Mouse (Mus musculus): ENCODE data around the gene Stk19.

The Stk19 gene

DNA sequence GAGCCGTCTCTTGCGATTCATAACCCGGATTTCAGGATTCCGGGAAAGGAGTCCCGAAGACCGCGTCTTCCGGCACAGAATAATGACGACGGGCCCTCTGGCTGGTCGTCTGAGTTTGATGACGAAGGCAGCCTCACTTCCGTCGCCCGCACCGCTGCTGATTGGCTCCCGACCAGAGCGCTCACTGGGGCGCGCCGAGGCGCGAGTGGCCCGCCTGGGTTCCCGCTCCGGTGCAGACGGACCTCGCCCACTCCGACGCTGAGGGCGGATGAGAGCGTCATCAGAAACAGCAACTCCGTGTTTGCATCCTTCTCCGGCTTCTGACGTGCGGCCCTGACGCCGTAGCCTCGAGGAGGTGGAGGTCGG lies at the start of gene Stk19, which contains the start of gene Dxo:
Gene Stk19, minus strand, starts transcription at position 90 of the 366 bp plus-strand sequence.
Gene Dxo, plus strand, starts transcription at position 164 of the 366 bp plus-strand sequence.
- in situ Hi-C loops (cut with MboI, MseI): no loop called here

DNA sequence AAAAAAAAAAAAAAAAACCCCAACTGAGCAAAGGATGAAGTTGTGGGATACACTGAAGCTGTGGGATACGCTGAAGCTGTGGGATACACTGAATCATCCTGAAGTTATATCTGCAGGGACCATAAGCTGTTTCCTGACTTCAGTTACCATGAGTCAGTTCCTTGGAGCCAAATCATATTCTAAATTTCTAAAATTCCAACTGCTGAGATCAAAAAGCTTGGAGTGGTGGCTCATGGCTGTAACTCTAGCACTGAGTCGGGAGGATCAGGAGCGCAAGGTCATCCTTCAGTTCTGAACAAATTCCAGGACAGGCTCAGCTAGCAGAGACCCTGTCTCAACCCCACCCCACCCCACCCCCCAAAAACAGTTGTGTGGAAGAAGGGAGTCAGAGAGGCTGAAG lies 48.9 kb upstream of the Stk19 start:
- in situ Hi-C loops (cut with MboI, MseI): no loop called here

DNA sequence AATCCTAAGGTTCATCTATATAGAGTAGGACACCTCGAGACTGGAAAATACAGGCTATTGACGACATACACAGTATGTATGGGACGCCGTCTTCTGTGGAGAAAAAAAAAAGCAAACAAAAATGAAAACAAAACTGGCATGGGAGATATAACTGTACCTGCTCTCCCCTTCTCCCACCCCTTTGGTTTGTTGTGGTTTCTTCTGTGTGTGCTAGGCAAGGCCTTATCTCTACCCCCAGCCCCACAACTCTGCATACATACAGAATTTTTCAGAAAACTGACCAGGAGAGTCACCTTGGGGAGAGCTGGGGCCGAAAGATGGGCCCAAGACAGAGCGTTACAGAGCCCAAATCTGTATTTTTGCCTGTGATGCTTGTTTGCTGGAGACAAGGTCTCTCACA lies 48.0 kb upstream of the Stk19 start:
- in situ Hi-C loops (cut with MboI, MseI): no loop called here

DNA sequence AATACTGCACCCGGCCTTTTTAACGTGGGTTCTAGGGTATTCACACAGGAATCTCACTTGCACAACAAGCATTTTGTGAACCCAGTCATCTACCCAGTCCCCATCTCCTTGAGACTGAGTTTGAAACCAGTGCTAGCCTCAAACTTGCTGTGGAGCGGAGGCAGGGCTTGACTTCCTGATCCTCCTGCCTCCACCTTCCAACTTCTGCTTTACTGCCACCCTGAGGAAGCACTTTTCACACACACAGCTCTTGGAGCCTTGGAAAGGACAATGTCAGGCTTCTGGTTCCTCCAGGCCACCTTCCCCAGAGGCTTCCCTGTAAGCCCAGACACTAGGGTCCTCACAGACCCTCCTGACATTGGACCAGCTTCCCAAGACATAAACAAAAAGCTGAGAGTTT lies 46.6 kb upstream of the Stk19 start:
- in situ Hi-C loops (cut with MboI, MseI): no loop called here

DNA sequence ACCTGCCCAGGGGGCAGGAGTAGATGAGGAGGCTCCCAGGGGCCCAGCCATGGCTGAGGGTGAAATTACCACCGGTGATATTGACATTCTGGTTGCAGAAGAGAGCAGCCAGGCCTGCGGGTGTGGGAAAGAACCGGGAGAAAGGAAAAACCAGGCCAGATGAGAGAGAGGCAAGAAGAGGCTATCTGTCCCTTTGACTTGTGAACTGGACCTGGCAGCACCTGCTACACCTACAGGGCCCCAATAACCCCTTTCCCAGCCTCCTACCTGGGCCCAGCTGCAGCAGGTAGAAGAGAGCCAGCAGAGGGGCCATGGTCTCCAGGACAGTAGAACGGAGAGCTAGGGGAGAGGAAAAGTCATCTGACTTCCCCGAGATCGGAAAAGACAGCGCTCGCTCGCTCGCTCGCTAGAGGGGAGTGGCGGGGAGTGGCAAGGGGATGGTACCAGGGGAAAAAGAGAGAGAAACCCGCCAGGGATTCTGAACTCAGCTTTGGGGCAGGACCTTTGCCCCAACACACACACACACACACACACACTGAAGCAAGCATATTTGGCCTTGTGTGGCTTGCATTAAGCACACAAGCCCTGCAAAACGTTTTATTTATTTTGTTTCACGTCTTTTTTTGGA lies 45.1 kb upstream of the Stk19 start, which contains the start of gene Gm20547:
Gene Gm20547, minus strand, starts transcription at position 360 of the 628 bp plus-strand sequence.
- in situ Hi-C loops (cut with MboI, MseI): no loop called here

DNA sequence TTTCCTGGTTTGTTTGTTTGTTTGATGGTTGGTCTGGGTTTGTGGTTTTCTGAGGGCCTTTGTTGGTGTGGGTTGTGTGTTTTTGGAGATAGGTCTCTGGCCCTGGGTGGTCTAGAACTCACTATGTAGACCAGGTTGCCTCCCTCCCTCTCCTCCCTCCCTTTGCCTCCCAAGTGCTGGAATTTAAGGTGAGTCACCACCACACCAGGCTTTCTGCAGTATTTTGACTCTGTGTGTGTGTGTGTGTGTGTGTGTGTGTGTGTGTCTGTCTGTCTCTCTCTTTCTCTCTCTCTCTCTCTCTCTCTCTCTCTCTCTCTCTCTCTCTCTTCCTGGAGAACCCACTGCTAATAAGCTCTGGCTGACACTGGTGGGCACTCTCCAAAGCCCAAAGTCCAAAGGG lies 44.4 kb upstream of the Stk19 start:
- in situ Hi-C loops (cut with MboI, MseI): no loop called here

DNA sequence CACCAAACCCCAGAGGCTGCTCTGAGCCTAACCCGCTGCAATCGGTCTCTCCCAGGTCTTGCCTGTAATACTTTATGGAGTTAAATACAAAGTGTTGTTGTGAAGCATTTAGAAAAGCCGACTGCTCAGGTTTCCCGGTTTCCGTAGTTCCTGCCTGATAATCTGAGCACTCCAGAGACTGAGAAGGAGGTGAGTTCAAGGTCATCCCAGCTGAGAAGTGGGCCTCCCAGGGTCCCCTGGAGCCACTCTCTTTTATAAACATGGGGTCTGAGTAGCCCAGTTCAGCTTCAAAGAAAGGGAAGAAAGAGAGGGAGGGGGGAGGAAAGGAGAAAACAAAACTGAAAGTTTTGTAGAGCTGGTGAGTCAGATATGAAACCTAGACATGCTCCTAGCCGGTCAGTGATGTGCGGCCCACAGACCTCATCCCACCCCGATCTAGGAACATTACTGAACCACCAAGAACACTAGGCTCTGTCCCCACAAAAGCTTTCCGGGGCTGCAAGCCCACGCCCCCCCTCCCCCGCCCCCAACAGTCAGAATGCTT lies 42.7 kb upstream of the Stk19 start, which contains the start of gene Zbtb12:
Gene Zbtb12, plus strand, starts transcription at position 148 of the 544 bp plus-strand sequence.
- in situ Hi-C loops (cut with MboI, MseI): no loop called here

DNA sequence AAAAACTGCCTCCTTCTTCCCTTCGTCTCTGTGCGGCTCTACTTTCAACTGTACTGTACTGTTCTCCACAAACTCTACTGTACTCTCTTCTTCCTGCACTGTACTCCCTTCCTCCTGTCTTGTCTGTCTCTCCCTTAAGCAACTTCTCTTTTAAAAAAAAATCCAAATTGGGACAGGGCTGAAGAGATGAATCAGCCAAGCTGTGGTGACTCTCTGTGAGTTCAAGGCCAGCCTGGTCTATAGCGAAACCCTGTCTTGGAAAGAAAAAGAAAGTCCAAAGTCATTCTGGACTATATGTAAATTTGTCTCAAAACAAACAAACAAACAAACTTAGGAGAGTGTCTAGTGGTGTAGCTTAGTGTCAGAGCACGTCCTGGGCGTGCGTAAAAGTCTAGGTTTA lies 37.6 kb upstream of the Stk19 start:
- in situ Hi-C loops (cut with MboI, MseI): no loop called here

DNA sequence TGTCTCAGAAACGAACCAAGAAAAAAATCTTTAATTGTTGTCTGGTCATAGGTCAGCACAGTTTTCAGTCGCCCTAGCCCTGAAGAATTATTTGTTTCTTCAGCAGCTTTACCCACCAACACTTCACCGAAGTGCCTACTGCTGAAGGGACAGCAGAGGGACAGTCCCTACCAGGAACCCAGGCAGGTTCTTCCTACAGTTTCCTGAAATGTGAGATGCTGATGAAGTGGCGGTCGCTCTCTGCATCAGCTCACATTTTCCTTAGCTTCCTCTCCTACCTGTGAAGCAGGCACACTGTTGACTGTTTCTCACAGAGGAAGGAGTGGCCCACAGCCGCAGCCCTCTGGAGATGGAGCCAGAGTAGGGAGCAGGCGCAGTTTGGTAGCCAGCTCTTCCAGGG lies 29.2 kb upstream of the Stk19 start:
- in situ Hi-C loops (cut with MboI, MseI): no loop called here

DNA sequence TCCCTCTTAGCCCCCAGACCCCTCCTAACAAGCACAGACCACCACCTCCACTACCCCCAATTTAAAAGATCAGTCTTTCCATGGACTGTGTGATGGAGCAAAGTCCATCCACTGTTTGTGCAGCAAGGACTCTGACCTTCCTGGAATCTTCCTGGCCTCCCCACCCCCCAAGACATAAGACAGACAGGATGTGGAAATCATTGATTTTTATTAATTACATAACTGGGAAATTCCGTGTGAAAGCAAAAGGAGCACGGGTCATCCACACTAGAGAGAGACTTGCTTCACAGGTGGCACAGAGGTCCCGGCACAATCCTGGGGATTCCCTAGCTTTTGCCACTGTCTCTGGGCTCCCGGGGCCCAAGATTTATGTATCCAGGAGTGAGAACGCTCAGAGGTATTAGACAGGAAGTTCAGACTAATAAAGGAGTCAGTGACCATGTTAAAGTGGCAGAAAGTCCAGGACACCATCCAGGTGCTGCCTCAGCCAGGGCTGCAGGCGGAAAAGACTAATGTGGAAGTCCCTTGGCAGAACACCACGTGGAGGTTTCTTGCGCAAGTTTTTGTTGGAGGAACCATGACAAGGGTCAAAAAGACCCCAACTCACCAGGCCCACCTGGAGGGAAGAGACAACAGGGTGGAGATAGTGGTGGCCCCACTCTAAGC lies 25.8 kb upstream of the Stk19 start, which contains the start of gene Cfb:
Gene Cfb, minus strand, starts transcription at position 103 of the 666 bp plus-strand sequence.
- in situ Hi-C loops (cut with MboI, MseI): no loop called here

DNA sequence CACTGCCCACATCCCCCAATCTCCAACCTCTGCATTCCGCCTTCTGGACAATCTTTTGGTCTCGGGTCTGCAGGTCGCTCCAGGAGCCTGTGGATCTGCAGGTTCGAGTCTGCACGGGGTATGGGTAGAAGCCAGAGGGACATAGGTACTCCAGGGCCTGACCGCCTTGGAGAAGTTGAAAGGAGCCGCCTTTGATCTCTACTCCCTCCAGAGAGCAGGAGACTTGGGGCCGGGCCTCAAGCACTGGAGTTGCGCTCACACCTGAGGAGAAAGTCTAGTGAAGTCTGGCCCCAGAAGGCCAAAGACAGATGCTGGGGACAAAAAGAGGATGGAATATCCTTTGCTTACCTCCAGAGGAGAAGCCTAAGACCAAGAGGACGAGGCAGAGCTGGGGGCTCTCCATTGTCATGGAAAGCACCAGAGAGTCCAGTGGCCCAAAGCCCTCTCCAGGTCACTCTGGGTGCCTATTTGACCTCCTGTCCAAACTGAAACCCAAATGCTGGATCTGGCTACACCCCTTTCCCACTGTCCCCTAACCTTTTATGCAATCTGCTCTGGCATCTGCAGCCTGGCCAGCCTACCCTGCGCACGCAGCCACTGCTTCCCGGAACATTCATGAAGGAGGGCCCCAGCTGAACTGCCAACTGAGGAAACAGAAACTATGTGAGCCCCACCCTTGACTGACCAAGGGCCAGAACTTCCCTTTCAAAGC lies 25.1 kb upstream of the Stk19 start:
- in situ Hi-C loops (cut with MboI, MseI): no loop called here

DNA sequence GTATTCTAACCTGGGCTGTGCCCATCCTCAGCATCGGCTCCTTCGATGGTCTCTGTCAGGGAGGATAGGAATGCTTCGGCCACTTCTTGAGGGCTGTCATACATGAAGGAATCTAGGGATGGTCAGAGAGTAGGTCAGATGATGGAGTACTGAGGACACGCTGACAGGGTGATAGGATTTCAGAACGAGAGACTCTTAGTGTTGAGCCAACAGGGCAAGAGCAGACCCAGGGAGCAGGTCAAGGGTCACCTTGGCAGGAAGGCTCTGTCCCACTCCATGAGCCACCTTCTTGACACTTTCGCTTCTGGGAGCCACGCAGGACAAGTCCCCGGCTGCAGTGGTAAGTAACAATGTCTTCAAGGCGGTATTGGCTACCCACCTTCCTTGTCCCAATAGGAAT lies 23.8 kb upstream of the Stk19 start:
- in situ Hi-C loops (cut with MboI, MseI): no loop called here

DNA sequence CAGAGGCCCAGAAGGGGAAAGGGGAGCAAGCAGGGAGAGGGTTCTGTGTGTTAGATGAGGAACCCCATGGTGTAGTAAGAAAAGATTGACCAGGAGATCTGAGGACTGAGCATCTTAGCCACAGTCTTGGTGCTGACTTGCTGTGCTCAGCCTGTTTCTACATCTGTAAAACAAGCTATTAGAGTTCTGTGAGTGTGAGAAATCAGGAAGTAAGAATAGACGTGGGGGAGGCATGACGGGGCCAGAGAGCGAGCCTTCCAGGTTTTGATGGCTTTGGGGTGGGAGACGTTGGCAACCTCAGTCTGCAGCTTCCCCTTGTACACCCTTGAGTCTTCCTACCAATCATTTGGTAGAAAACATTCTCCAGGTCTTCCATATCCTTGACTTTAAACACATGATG lies 21.9 kb upstream of the Stk19 start:
- in situ Hi-C loops (cut with MboI, MseI): loop anchor here (10.0 kb wide), 1 partner anchor 56 kb away; the partner anchor contains the start of gene Slc44a4

DNA sequence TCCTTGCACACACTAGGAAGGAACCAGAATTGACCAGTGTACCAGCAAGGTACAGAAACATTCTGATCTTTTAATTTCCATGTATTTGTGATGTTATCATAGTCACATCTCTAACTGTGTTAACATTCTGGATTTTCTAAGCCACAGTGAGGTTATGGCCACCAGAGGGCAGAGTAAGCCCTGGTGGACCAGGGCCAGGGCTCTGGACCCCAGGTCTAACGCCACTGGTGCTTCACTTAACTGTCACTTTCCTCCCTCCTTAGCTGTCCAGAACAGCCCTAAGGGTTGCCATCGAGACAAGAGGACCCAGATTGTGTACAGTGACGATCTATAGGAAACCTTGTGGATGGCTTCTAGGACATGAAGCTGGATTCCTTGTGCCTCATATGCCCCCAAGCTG lies 19.1 kb upstream of the Stk19 start:
- in situ Hi-C loops (cut with MboI, MseI): loop anchor here (10.0 kb wide), 1 partner anchor 59 kb away; the partner anchor contains the start of gene Slc44a4

DNA sequence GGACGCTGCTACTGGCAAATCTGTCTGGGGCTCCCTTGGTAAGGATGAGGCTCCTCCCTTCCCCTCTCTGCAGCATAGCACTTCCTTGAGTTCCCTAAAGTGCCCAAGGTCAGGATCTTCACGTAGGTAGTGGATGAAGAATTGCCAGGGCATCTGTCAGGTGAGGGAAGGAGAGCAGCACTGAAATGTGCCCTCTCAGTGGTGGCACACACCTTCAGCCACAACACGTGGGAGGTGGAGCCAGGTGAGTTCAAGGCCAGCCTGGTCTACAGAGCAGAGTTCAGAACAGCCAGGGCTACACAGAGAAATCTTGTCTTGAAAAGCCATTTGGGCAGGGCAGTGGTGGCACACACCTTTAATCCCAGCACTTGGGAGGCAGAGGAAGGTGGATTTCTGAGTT lies 18.0 kb upstream of the Stk19 start:
- in situ Hi-C loops (cut with MboI, MseI): loop anchor here (10.0 kb wide), 1 partner anchor 60 kb away; the partner anchor contains the start of gene Slc44a4

DNA sequence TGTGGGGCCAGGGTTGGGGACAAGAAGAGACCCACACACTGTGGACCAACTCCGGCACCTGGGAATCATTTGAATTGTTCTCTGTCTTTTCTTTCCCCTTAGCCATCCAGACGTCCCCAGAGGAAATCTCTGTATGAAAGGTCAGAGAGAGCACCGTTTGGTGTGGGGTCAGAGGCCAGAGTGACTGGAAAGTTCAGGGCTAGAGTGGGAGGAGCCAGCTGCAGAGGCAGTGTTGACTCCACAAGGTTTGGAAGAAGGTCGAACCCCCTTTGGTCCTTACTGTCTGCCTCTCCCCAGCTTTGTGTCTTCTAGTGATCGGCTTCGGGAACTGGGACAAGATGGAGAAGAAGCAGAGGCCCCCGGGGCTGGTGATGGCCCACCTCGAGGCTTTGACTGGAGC lies 16.8 kb upstream of the Stk19 start:
- in situ Hi-C loops (cut with MboI, MseI): loop anchor here (10.0 kb wide), 1 partner anchor 61 kb away; the partner anchor contains the start of gene Slc44a4

DNA sequence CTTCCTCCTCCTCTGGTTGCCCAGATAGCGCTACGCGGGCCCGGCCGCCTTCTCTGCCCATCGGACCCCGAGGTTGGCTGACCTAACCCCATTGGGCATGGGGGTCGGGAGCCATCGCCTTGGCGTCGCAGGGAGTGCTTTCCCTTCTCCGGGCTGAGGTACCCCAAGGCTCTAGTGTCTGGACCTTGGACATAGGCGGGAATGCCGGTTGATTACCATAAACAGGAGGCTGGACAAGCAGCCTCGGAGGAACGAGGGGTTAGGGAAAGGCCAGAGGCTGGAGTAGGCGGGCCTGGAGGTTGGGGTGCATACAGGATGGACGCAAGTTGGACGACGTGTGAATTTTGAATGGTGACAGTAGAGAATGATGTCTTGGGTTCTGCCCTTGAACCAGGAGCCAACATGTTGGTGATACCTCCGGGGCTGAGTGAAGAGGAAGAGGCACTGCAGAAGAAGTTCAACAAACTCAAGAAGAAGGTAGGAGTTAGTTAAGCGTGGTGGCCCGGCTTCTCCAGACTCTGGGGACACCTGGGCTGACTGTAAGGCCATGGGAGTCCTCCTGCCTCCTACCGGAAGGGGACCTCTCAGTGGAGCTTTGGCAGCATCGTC lies 13.9 kb upstream of the Stk19 start:
- in situ Hi-C loops (cut with MboI, MseI): loop anchor here (10.0 kb wide), 1 partner anchor 64 kb away; the partner anchor contains the start of gene Slc44a4

DNA sequence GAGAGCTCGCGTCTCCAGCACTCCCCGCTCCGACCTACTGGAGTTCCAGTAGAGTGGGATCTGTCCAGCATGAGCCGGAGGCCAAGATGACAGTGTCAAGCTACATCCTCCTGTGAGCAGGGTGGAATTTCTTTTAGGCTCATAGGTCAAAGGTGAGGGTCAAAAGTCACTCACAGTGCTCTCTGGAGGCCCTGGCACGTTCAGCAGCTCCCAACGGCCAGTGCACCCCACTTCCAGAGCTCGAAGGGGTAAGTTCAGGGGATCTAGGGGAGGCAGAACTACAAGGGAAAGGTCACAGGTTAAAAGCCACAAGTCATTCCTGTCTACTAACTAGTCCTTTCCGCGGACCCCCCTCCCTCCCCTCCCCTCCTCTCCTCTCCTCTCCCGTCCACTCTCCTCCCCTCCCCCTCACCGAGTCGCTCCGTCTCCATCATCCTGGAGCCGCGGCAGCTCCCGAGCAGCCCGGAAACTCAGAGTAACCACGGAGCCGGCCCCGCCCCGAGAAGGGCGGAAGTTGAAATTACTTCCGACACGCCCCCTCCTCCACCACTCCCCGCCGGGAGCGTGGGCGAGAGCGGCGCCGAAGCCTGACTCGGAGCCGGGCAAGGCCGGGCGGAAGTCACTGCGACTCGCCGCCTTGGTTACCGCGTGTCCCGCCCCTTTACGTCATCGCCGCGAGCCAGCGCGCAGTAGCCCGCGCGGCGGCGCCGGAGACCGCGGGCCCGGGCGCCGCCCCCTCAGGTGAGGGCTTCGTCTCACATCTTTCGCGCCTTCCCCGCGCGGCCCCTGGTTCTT lies 13.2 kb upstream of the Stk19 start, which contains the start of the genes Skiv2l and Nelfe:
Gene Skiv2l, minus strand, starts transcription at position 489 of the 795 bp plus-strand sequence.
Gene Nelfe, plus strand, starts transcription at position 670 of the 795 bp plus-strand sequence.
- in situ Hi-C loops (cut with MboI, MseI): loop anchor here (10.0 kb wide), 1 partner anchor 65 kb away; the partner anchor contains the start of gene Slc44a4

DNA sequence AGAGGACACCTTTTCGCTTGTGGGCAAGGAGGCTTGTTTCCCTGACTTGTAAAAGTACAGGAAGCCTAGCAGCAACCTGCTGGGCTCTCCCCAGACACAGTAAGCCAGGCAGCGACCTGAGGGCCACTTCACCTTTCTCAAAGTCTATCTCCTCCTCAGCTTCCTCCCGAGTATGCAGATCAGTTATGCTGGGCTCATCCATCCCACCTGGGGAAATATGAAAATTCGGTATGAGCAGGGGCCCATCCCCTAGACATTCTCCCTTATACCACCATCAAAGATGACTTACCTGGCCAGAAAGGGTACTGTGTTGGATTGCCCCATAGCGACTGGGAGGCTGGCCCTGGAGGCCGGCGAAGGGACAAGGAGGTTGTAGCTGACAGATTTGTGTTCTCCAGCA lies 10.9 kb upstream of the Stk19 start:
- in situ Hi-C loops (cut with MboI, MseI): no loop called here

DNA sequence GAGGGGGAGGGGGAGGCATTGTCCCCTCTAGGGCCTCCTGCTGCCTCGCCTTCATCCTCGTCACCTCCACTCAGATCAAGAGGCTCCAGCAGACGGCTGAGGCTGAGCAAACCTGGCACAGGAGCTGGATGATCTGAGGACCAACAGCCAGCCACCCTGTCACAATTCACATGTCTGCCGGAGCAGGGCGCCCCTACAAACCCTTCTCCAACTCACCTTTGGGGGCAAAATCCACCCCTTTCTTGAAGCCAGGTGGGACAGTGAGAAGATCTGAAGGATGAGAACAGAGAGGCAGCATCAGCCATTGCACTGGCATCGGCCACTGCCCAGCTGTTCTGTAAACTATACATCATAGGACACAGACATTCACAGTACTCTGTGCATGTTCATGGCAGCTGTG lies 10.4 kb upstream of the Stk19 start:
- in situ Hi-C loops (cut with MboI, MseI): no loop called here

Measured in T-helper 1 cell (primary cell).